Mouse (Mus musculus): Measurements from ENCODE around the gene Tmem40. TPM values are rescaled to one million over a fixed set of nuclear protein-coding genes. Genes with fewer than 3 reads are reported as not detected.

Gene Tmem40
- not detected for polyA plus RNA-seq (2014; fragmentation: Illumina TruSeq; extraction: RNeasy Lipid Tissue Mini Kit (QIAGEN cat#74804); ENCODE audit: low read depth, low replicate concordance)

DNA sequence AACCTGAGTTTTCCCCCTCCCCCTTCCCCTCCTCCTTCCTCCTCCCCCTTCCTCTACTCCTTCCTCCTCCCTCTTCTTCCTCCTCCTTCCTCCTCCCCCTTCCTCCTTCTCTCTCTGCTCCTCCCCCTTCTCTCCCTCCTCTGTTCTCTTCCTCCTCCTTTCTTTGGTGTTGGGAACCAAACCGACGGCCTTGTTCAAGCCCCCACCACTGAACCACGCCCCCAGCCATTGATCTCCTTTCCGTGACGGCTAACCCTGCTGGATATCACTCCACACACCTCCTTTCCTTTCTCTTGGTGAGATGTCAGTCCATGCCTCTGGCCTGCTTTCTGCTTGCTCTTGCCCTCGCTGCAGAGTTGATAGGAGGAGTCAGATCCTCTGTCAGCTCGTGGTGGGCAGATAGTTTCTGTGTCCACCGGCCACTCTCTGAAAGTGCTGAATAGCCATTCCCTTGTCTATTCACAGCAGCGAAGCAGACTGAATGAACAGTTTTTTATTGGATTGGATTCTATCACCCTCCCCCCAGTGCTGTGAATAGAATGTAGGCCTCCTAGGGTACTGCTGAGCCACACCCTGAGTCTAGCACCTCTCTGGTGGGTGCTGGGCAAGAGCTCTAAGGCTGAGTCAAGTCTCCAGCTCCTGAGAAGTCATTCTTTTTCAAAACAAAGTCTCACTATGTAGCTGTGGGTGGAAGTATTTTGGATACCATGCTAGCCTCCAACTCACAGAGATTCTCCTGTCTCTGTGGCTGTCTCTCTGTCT is at the start of gene Tmem40:
Tmem40 (minus strand) TSS at position 416 of the 762 bp plus-strand sequence.

DNA sequence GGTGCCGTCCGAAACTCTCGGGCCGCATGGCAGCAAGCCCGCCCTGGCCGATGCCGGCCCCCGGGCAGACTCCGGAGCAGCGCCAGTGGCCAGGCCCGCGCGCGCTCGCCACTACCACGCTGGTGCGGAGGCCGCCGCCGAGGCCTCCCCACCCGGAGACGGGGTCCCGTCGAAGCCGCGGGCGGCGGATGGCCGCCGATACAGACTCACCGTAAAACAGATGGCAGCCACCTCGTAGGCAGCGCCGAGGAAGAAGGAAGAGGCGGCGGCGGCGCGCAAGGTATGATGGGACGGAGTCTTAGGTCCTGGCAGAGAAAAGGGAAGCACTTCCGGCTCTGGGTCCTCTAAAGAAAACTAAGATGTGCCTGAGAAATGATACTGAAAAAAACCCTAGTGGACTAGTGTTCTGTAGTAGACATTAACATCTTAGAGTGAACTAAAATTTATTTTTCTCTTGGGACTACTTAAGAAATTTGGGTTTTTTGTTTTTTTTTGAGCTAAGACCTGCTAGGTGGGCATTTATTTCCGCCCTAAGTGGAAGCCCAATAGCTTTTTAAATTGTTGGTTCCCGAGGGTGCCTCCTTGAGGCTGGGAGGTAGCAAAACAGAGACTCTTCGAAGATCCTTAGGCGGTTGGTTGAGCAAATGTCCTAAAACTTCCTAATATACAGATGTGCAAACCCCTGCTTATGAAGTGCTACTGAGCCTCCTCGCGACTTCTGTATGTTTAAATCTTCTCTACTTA is 46.5 kb upstream of the Tmem40 start, which contains the start of gene Rpl32:
Rpl32 (minus strand) TSS at position 260 of the 744 bp plus-strand sequence.

DNA sequence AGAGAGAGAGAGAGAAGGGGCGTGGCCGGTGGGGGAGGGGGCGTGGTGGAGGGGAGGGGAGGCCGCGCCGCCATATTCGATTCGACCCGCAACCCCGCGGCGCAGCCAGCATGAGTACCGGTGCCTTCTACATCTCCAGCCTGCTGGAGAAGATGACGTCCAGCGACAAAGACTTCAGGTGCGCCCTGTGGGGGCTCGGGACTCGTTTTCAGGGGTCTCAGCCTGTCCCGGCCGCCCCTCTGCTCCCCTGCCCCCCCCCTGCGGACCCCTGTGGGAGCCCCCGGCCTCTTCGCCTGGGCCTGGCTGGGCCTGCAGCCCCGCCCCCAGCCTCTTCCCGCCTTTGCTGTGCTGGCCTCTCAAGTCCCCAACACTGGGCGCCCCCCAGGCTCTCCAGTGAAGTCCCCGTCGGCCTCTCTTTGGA is 12.3 kb upstream of the Tmem40 start, which contains the start of gene Cand2:
Cand2 (plus strand) TSS at position 38 of the 421 bp plus-strand sequence.

Other genes with a start within 250 kb of the Tmem40 start
- 10.6 TPM for gene Tsen2, start 217.7 kb downstream of the Tmem40 start, polyA plus RNA-seq (2014; fragmentation: Illumina TruSeq; extraction: RNeasy Lipid Tissue Mini Kit (QIAGEN cat#74804); ENCODE audit: low read depth, low replicate concordance)
- gene Mkrn2os, start 169.8 kb downstream of the Tmem40 start, polyA plus RNA-seq (2014; fragmentation: Illumina TruSeq; extraction: RNeasy Lipid Tissue Mini Kit (QIAGEN cat#74804); ENCODE audit: low read depth, low replicate concordance) = 0.52 TPM
- 18.7 TPM for gene Mkrn2, start 160.5 kb downstream of the Tmem40 start, polyA plus RNA-seq (2014; fragmentation: Illumina TruSeq; extraction: RNeasy Lipid Tissue Mini Kit (QIAGEN cat#74804); ENCODE audit: low read depth, low replicate concordance)
- gene Raf1, start 85.8 kb downstream of the Tmem40 start, polyA plus RNA-seq (2014; fragmentation: Illumina TruSeq; extraction: RNeasy Lipid Tissue Mini Kit (QIAGEN cat#74804); ENCODE audit: low read depth, low replicate concordance) = 130 TPM
- gene Cand2, start 12.1 kb upstream of the Tmem40 start, polyA plus RNA-seq (2014; fragmentation: Illumina TruSeq; extraction: RNeasy Lipid Tissue Mini Kit (QIAGEN cat#74804); ENCODE audit: low read depth, low replicate concordance) = 50.8 TPM
- 806 TPM for gene Rpl32, start 46.3 kb upstream of the Tmem40 start, polyA plus RNA-seq (2014; fragmentation: Illumina TruSeq; extraction: RNeasy Lipid Tissue Mini Kit (QIAGEN cat#74804); ENCODE audit: low read depth, low replicate concordance)
- gene Efcab12, start 76.0 kb upstream of the Tmem40 start, polyA plus RNA-seq (2014; fragmentation: Illumina TruSeq; extraction: RNeasy Lipid Tissue Mini Kit (QIAGEN cat#74804); ENCODE audit: low read depth, low replicate concordance) = 0.16 TPM
- 1.8 TPM for gene Mbd4, start 91.0 kb upstream of the Tmem40 start, polyA plus RNA-seq (2014; fragmentation: Illumina TruSeq; extraction: RNeasy Lipid Tissue Mini Kit (QIAGEN cat#74804); ENCODE audit: low read depth, low replicate concordance)
- gene Ift122, start 91.1 kb upstream of the Tmem40 start, polyA plus RNA-seq (2014; fragmentation: Illumina TruSeq; extraction: RNeasy Lipid Tissue Mini Kit (QIAGEN cat#74804); ENCODE audit: low read depth, low replicate concordance) = 7.2 TPM
- gene Rho, start 169.3 kb upstream of the Tmem40 start, polyA plus RNA-seq (2014; fragmentation: Illumina TruSeq; extraction: RNeasy Lipid Tissue Mini Kit (QIAGEN cat#74804); ENCODE audit: low read depth, low replicate concordance) = 0.26 TPM
- not detected for gene H1foo, start 182.5 kb upstream of the Tmem40 start, polyA plus RNA-seq (2014; fragmentation: Illumina TruSeq; extraction: RNeasy Lipid Tissue Mini Kit (QIAGEN cat#74804); ENCODE audit: low read depth, low replicate concordance)
- gene Plxnd1, start 232.6 kb upstream of the Tmem40 start, polyA plus RNA-seq (2014; fragmentation: Illumina TruSeq; extraction: RNeasy Lipid Tissue Mini Kit (QIAGEN cat#74804); ENCODE audit: low read depth, low replicate concordance) = 101 TPM

Data from heart, adult 10 weeks (tissue).